Mouse (Mus musculus) layer of hippocampus, postnatal 10 days (tissue): ENCODE results near the gene Dusp22. TPM values are rescaled to one million over a fixed set of nuclear protein-coding genes. Genes with fewer than 3 reads are reported as not detected.

Source experiments
- DNase-seq, 2 experiments: peaks; one replicate each; pipeline ENCODE4 v3.0.0; 2021; ENCODE audit warnings: low spot score in 2 of 2
- long read RNA-seq: library from polyadenylated mRNA; stranded (forward); transcript quantifications from one replicate; pipeline ENCODE4 v2.0.0, GENCODE M21; 2023
- total RNA-seq, 2 experiments: library from RNA; stranded (reverse); gene quantifications; 2 replicates each; pipeline ENCODE4 v1.2.3; 2021

Dusp22 gene
- total RNA-seq: 10 to 100 TPM; 23.8 to 26.3 TPM
- long read RNA-seq, transcript Dusp22-202 (7 exons, 3,015 nt): major isoform, 5 of 14 reads
- long read RNA-seq, partial matches to known transcripts: 5 of 14 reads
- long read RNA-seq, other reads (novel, unspliced or antisense): 1 of 14 reads

- DNase-seq: peak; percentile 84 to 92
Observed at GRCm38 (mm10) chr13:30659613-30660505, at the start of gene Dusp22. Dusp22 (plus strand) TSS chr13:30659999.

- no peak for DNase-seq
Observed at GRCm38 (mm10) chr13:30612079-30612794, 47.6 kb upstream of the Dusp22 start.

- DNase-seq: no peak
Observed at GRCm38 (mm10) chr13:30619684-30620083, 40.1 kb upstream of the Dusp22 start.

GRCm38 (mm10) chr13:30628195-30629048 lies 31.4 kb upstream of the Dusp22 start:
- peak; percentile 22 to 33 for DNase-seq

GRCm38 (mm10) chr13:30629794-30630410 lies 29.9 kb upstream of the Dusp22 start:
- no peak for DNase-seq

GRCm38 (mm10) chr13:30632998-30633397 lies 26.8 kb upstream of the Dusp22 start:
- no peak for DNase-seq

- DNase-seq: no peak
Observed at GRCm38 (mm10) chr13:30636453-30636852, 23.3 kb upstream of the Dusp22 start.

GRCm38 (mm10) chr13:30638378-30639115 lies 21.3 kb upstream of the Dusp22 start:
- DNase-seq: no peak

- no peak for DNase-seq
Observed at GRCm38 (mm10) chr13:30642053-30642452, 17.7 kb upstream of the Dusp22 start.

GRCm38 (mm10) chr13:30648461-30648860 lies 11.3 kb upstream of the Dusp22 start:
- DNase-seq: no peak

GRCm38 (mm10) chr13:30649197-30649596 lies 10.6 kb upstream of the Dusp22 start:
- no peak for DNase-seq

- DNase-seq: no peak
Observed at GRCm38 (mm10) chr13:30650684-30651083, 9.1 kb upstream of the Dusp22 start.

GRCm38 (mm10) chr13:30653051-30653450 lies 6.7 kb upstream of the Dusp22 start:
- DNase-seq: no peak

GRCm38 (mm10) chr13:30654463-30654862 lies 5.3 kb upstream of the Dusp22 start:
- no peak for DNase-seq

- no peak for DNase-seq
Observed at GRCm38 (mm10) chr13:30656909-30657308, 2.9 kb upstream of the Dusp22 start.

GRCm38 (mm10) chr13:30657779-30658178 lies 2.0 kb upstream of the Dusp22 start:
- DNase-seq: no peak

- no peak for DNase-seq
Observed at GRCm38 (mm10) chr13:30658201-30658996, 1.4 kb upstream of the Dusp22 start.

- DNase-seq: no peak
Observed at GRCm38 (mm10) chr13:30665261-30665660, 5.5 kb downstream of the Dusp22 start.

- peak; percentile 28 to 32 for DNase-seq
Observed at GRCm38 (mm10) chr13:30666537-30666936, 6.7 kb downstream of the Dusp22 start.
